Mouse (Mus musculus) neural tube, embryonic 11.5 days (tissue): ENCODE measurements around the gene Unc13a. TPM values are rescaled to one million over a fixed set of nuclear protein-coding genes. Genes with fewer than 3 reads are reported as not detected.

ENCODE experiments used
- ATAC-seq: fragments of 200-750 bp; cut with Nextera tagmentation; 2 replicates; pipeline ENCODE4 v1.8.0; 2017; ENCODE audit warnings: moderate number of reproducible peaks, mild to moderate bottlenecking, moderate TSS enrichment, moderate library complexity; ENCODE audit not compliant: insufficient read depth, low FRiP score, low TSS enrichment
- DNase-seq: peaks from one replicate; pipeline ENCODE4 v3.0.0-alpha.2; 2015; ENCODE audit warnings: low spot score
- H3K27ac ChIP-seq: fragments of 300-500 bp; sonication (generic); 2 replicates; pipeline ENCODE4 v1.5.1; 2014; ENCODE audit warnings: low read depth, mild to moderate bottlenecking, low read length
- H3K27me3 ChIP-seq: fragments of 300-500 bp; sonication (generic); 2 replicates; pipeline ENCODE4 v1.6.1; 2014; ENCODE audit warnings: mild to moderate bottlenecking, low read length, mixed read lengths; ENCODE audit not compliant: control insufficient read depth, insufficient read depth
- H3K36me3 ChIP-seq: fragments of 300-500 bp; sonication (generic); 2 replicates; pipeline ENCODE4 v1.6.1; 2014; ENCODE audit warnings: mild to moderate bottlenecking, low read length, moderate library complexity, mixed read lengths; ENCODE audit not compliant: control insufficient read depth, insufficient read depth
- H3K4me1 ChIP-seq: fragments of 300-500 bp; sonication (generic); 2 replicates; pipeline ENCODE4 v1.6.1; 2014; ENCODE audit warnings: low read length, mixed read lengths; ENCODE audit not compliant: control insufficient read depth, insufficient read depth
- H3K4me2 ChIP-seq: fragments of 300-500 bp; sonication (generic); 2 replicates; pipeline ENCODE4 v1.6.1; 2014; ENCODE audit warnings: low read depth, mild to moderate bottlenecking, moderate library complexity
- H3K4me3 ChIP-seq: fragments of 300-500 bp; sonication (generic); 2 replicates; pipeline ENCODE4 v1.5.1; 2014; ENCODE audit warnings: low read depth, low read length
- H3K9ac ChIP-seq: fragments of 300-500 bp; sonication (generic); 2 replicates; pipeline ENCODE4 v1.6.1; 2014; ENCODE audit warnings: mild to moderate bottlenecking, low read length
- H3K9me3 ChIP-seq: fragments of 300-500 bp; sonication (generic); 2 replicates; pipeline ENCODE4 v1.6.1; 2016; ENCODE audit warnings: low read length; ENCODE audit not compliant: control insufficient read depth
- WGBS: fragments of 180-500 bp; shearing (Covaris S2); extraction: QIAGEN DNeasy Blood & Tissue Kit; methylation state at CpG from one replicate; pipeline ENCODE4 v1.1.7; 2014; 5-methylcytosine and 5-hydroxymethylcytosine counted together
- polyA plus RNA-seq: library from polyadenylated mRNA; unstranded; fragments of >200 nt; fragmentation: Nextera tagmentation; extraction: Ambion mirVana; gene quantifications from 2 replicates; pipeline ENCODE4 v1.2.1, GENCODE M21; 2014

Unc13a gene
- polyA plus RNA-seq, 1 experiment from 2014 or later, result 7.7 TPM

DNA sequence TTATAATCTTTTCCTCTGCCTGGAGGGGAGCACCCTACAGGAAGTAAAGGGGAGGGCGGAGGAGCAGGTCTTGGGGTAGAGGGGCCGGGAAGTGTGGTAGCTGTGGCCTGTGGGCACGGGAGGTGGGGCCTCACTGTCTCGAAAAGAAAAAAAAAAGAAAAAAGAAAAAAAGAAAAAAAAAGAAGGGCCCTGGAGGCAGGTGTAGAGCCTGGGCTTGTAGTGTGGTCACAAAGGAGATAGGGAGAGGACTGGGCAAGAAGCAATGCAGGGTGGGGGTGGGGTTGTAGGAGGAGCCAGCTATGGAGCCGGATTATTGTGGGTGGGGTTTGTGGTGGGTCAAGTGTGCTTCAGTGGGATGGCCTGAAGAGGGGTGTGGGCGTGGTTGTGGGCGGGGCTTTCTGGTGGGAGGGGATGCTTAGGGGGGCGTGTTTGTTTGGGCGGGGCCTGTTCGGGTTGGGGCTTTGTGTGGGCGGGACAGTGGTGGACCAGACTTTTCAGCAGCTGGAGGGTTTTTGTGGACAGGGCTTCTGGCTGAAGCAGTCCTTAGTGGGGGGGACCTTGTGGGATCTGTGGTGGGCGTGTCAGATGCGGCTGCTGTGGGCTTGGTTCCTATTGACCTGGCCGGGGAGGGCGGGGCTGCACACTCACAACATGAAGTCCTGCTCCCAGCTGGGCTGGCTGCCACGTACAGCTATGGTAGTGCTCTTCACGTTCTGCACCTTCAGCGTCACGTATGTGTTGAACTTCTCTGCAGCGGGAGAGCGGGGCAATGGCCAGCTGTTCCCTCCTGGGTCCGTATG is 6.0 kb downstream of the Unc13a start:
- Histone ChIP-seq H3K27me3 (peaks cover 13% of the 10 kb centered on the region), H3K36me3 (no peaks in the 10 kb centered on the region), H3K4me2 (peak overlapping the region; percentile 30; the same call in 1 of the 2 replicates), H3K9me3 (no peaks in the 10 kb centered on the region), H3K27ac (no peak overlapping the region), H3K9ac (no peak overlapping the region; the same call in 1 of the 2 replicates), H3K4me1 (peaks cover 13% of the 10 kb centered on the region), H3K4me3 (0 out of 2 replicates have a peak overlapping the region, but pooled peaks have one; percentile 2)
- WGBS, result 4% methylated on average over 22 of the region's 22 CpGs
- DNase-seq, result peak; percentile 88
- ATAC-seq, result peak; percentile 59

DNA sequence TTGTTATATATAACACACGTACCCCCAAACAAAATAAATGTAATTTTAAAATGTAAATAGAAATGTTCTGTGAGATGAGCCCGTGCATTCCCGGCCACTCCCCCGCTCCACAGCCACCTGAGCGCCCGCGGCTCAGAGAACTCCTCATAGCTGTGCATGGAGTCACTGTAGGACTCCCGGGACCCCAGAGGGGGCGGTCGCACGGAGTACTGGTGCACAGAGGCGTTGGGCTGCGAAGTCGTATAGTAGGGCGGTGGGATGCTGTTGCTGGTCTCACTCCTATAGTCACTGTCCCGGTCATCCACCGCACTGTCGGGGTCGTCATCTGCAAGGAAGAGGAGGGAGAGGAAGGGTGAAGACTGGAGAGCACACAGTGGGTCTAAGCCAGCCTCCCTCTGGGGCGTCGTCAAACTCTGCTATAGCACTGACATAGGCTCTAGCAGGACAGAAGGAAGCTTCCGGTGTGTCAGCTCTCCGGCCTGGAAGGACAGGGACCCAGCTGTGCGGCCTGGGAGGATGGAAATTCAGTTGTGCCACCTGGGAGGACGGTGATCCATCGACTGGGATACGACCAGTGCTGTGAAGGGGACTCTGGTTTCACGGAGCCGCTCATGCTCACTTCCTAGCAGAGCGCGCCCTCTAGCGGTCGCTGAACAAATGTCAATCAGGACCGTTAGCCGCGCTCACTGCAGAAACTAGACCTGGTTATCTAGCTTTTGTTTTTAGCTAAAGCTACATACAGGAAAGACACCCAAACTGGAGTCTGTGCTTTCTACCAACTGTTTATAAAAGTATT is 11.0 kb downstream of the Unc13a start:
- H3K4me3 ChIP-seq, result no peak overlapping the region
- no peak overlapping the region for H3K4me2 ChIP-seq
- no peaks in the 10 kb centered on the region; the same call in 1 of the 2 replicates for H3K36me3 ChIP-seq
- no peak overlapping the region for H3K9ac ChIP-seq
- H3K27ac ChIP-seq, result no peak overlapping the region
- H3K27me3 ChIP-seq, result peaks cover 40% of the 10 kb centered on the region
- ATAC-seq, result peak; percentile 39
- 8% methylated on average over 36 of the region's 36 CpGs for WGBS
- DNase-seq, result peak; percentile 89
- no peaks in the 10 kb centered on the region; the same call in 1 of the 2 replicates for H3K4me1 ChIP-seq
- H3K9me3 ChIP-seq, result no peaks in the 10 kb centered on the region

DNA sequence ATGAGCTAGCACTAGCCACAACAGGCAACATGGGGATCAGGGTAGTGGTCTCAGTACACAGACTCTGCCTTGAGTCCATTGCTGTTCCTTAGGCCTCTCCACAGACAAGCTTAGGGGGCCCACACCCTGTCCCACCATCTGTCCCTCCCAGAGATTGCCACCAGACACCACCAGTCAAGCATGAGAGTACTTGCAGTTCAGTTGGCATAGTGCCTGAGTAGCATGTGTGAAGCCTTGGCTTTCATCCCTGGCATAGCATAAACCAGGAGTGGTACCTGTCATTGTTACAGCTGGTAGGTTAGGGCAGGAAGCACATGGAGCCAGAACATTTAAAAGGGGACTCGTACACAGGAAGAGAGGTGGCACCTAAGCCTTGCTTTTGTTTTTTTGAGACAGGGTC is 11.8 kb downstream of the Unc13a start:
- Histone ChIP-seq H3K4me2 (no peak overlapping the region), H3K27ac (no peak overlapping the region), H3K4me1 (no peaks in the 10 kb centered on the region), H3K4me3 (no peak overlapping the region), H3K36me3 (no peaks in the 10 kb centered on the region; the same call in 1 of the 2 replicates), H3K27me3 (peaks cover 48% of the 10 kb centered on the region), H3K9ac (no peak overlapping the region), H3K9me3 (no peaks in the 10 kb centered on the region)
- WGBS, result 53% methylated on average over 1 of the region's 1 CpGs
- DNase-seq (no peak), ATAC-seq (no peak)

DNA sequence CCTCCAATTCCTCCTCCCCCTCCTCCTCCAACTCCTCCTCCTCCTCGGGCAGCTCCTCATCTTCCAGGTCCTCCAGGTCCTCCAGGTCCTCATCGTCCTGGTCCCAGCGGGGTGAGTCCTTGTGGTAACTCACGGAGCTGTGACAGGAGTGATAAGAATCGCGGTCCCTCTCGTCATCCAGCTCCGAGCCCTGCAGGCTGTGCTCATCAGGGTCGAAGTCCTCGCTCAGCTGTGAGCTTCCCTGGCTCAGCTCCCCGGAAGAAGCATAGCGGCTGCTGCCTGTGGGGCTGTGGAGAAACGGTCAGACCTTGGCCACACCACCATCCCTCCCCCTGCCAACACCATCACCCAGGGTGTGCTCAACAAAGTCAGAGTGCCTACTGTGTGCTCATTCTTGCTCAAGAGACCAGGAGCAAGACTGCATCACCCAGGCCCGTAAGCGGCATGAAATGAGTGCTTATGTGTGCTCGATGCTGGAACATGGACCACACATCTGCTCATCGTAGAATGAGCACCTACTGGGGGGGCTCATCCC is 13.0 kb downstream of the Unc13a start:
- H3K9me3 ChIP-seq, result no peaks in the 10 kb centered on the region
- H3K27ac ChIP-seq, result no peak overlapping the region
- H3K4me3 ChIP-seq, result no peak overlapping the region
- ATAC-seq, result no peak
- H3K4me1 ChIP-seq, result no peaks in the 10 kb centered on the region
- WGBS, result 35% methylated on average over 17 of the region's 17 CpGs
- no peak overlapping the region for H3K4me2 ChIP-seq
- no peak for DNase-seq
- peaks cover 59% of the 10 kb centered on the region for H3K27me3 ChIP-seq
- no peaks in the 10 kb centered on the region; the same call in 1 of the 2 replicates for H3K36me3 ChIP-seq
- no peak overlapping the region for H3K9ac ChIP-seq

DNA sequence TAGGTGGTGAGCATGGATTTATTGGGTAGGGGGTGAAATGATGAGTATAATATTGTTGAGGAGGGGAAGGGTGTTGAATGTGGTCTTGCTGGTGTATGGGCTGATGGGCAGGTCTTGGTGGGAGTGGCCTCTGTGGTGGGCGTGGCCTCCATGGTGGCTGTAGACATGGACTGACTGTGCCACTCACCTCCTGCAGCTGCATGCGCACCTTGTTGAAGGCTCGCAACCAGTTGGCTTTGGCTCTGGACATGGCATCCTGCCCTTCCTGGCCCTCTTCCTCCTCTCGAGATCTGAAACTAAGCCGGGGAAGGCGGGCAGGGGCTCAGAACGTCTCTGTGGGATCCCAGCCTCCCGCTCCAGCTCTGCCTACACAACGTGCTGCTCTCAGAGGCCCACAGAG is 13.7 kb downstream of the Unc13a start:
- Histone ChIP-seq H3K36me3 (no peaks in the 10 kb centered on the region; the same call in 1 of the 2 replicates), H3K9ac (no peak overlapping the region), H3K4me1 (no peaks in the 10 kb centered on the region), H3K27ac (no peak overlapping the region), H3K4me3 (no peak overlapping the region), H3K4me2 (no peak overlapping the region), H3K27me3 (peaks cover 62% of the 10 kb centered on the region), H3K9me3 (no peaks in the 10 kb centered on the region)
- ATAC-seq, result no peak
- DNase-seq, result no peak
- WGBS, result 23% methylated on average over 9 of the region's 9 CpGs

DNA sequence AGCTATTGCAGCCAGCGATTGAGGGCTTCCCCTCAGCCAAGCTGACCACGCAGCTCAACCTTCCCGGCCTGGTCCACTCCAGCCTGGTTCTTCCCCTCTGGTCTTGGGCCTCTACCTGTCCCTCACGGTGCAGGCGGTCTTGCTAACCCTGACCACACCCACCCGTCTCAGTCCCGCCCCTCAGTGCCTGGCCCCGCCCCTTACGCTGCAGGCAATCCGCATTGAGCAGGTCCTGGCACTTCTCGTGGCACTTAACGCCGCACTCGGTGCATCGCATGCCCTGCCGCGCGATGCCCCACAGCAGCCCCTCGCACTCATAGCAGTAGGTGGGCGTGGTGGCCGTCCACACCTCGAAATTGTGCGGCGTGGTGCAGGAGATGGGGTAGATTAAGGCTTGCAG is 17.0 kb downstream of the Unc13a start:
- no peak overlapping the region for H3K4me3 ChIP-seq
- no peaks in the 10 kb centered on the region for H3K9me3 ChIP-seq
- H3K9ac ChIP-seq, result 0 out of 2 replicates have a peak overlapping the region, but pooled peaks have one; percentile 18
- H3K4me1 ChIP-seq, result no peaks in the 10 kb centered on the region
- DNase-seq (peak; percentile 48), ATAC-seq (no peak)
- peak overlapping the region; percentile 25; the same call in 1 of the 2 replicates for H3K4me2 ChIP-seq
- no peaks in the 10 kb centered on the region; the same call in 1 of the 2 replicates for H3K36me3 ChIP-seq
- H3K27me3 ChIP-seq, result peaks cover 55% of the 10 kb centered on the region
- WGBS, result 2% methylated on average over 24 of the region's 24 CpGs
- no peak overlapping the region for H3K27ac ChIP-seq

DNA sequence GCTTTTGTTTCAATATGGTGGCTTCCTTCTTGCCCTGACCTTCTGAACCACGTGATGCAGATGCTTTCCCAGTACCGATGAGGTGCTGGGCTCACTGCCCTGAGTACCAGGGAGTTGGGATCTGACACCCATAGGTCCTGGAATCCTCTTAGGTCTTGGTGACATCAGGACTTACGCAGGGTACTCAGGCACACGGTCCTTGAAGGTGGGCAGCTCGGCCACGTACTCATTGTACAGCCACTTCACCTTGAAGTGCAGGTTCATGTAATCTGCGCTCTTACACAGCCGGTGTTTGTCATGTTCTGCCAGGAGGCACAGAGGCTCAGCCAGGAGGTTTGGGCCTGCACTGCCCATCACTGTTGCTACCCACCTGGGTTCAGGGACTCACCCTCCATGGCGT is 26.0 kb downstream of the Unc13a start:
- ATAC-seq, result no peak
- no peak overlapping the region for H3K9ac ChIP-seq
- no peak overlapping the region for H3K4me3 ChIP-seq
- no peaks in the 10 kb centered on the region for H3K36me3 ChIP-seq
- no peak for DNase-seq
- no peak overlapping the region for H3K4me2 ChIP-seq
- no peaks in the 10 kb centered on the region for H3K9me3 ChIP-seq
- no peaks in the 10 kb centered on the region for H3K27me3 ChIP-seq
- H3K27ac ChIP-seq, result no peak overlapping the region
- H3K4me1 ChIP-seq, result no peaks in the 10 kb centered on the region
- 90% methylated on average over 9 of the region's 9 CpGs for WGBS

DNA sequence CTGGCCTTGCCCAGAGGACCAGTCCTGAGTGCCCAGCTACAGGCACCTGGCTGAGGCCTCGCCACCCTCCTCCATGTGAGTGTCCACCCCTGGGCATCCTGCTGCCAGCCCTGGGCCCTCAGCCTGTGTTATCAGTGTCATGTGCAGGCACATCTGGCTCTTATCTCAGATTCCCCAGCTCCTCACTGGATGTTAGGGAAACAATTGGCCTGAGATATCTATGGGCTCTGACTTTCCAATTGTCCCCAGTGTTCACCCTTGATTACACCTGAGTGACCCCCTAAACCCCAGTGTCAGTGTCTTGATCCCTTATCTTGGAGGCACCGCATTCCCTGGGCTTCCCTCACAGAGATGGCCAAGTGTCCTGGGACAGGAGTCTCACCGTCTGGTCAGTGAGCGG is 32.2 kb downstream of the Unc13a start:
- Histone ChIP-seq H3K9ac (no peak overlapping the region), H3K36me3 (peaks cover 2% of the 10 kb centered on the region; the same call in 1 of the 2 replicates), H3K4me3 (no peak overlapping the region), H3K9me3 (no peaks in the 10 kb centered on the region), H3K27me3 (peaks cover 4% of the 10 kb centered on the region; the same call in 1 of the 2 replicates), H3K4me2 (no peak overlapping the region), H3K4me1 (no peaks in the 10 kb centered on the region), H3K27ac (no peak overlapping the region)
- no peak for ATAC-seq
- no peak for DNase-seq
- WGBS, result 88% methylated on average over 4 of the region's 4 CpGs
